Mouse (Mus musculus) olfactory bulb, adult 2 months (tissue): Measurements from ENCODE around the gene Sap30. TPM values are rescaled to one million over a fixed set of nuclear protein-coding genes. Genes with fewer than 3 reads are reported as not detected.

Experiments
- H3K27ac ChIP-seq: fragments of 200-500 bp; 2 replicates; pipeline ENCODE4 v1.5.1; 2012; ENCODE audit warnings: low read depth, low read length; ENCODE audit not compliant: insufficient read depth
- H3K4me1 ChIP-seq: fragments of 200-500 bp; 2 replicates; pipeline ENCODE4 v1.6.1; 2012; ENCODE audit warnings: low read length; ENCODE audit not compliant: control insufficient read depth, insufficient read depth
- H3K4me3 ChIP-seq: fragments of 200-500 bp; 2 replicates; pipeline ENCODE4 v1.5.1; 2012; ENCODE audit warnings: mild to moderate bottlenecking, low read depth, low read length, moderate library complexity; ENCODE audit not compliant: insufficient read depth
- CTCF ChIP-seq: fragments of 200-500 bp; IDR thresholded peaks from 2 replicates; pipeline ENCODE4 v1.5.1; 2012; ENCODE audit warnings: low read depth, mild to moderate bottlenecking, low read length, moderate library complexity; ENCODE audit not compliant: insufficient read depth
- POLR2A ChIP-seq: fragments of 200-500 bp; IDR thresholded peaks from 2 replicates; pipeline ENCODE4 v1.6.1; 2012; ENCODE audit warnings: mild to moderate bottlenecking, low read depth, low read length, moderate library complexity; ENCODE audit not compliant: insufficient read depth
- WGBS: fragments of 180-500 bp; shearing (Covaris S2); methylation state at CpG from one replicate; pipeline ENCODE4 v1.1.7; 2018; 5-methylcytosine and 5-hydroxymethylcytosine counted together
- polyA plus RNA-seq: library from polyadenylated mRNA; stranded (reverse); fragments of >200 nt; gene quantifications from 2 replicates; pipeline ENCODE4 v1.2.4, GENCODE M21; 2012; ENCODE audit warnings: low replicate concordance; ENCODE audit not compliant: missing spikeins, insufficient read depth, insufficient read length

Sap30 gene
- polyA plus RNA-seq, result not detected in 2 replicates

DNA sequence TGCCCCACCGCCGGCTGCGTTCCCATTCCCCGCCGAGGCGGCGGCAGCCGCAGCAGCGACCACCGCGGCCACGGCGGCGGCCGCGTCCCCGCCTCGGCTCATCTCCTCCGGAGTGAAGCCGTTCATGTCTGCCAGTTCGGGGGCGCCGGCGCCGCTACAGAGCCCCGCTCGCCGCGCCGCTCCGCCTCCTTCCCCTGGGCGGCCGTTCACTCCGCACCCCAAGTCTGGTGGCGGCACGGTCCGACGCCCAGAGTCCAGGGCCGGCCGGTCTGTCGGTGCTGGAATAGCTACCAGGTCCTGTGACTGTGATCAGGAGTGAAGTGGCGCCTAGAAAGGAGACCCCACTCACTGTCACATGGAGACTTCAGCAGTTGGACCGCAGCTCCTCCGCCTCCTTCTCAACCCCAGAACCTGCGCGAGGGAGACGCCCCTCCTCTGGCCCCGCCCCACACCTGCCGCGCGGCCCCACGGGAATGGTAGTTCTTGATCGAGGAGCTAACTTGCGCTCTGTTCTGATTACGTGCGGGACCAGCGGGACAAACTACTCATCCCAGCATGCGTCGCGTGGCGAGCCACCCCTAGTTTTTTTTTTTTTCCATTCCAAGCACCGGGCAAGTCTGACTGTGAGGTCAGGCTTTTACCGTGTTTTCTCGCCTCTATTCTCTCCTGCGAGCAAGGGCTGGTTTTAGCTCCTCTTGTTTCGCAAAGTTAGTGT, at the start of gene Sap30:
Gene Sap30, minus strand, starts transcription at position 420 of the 715 bp plus-strand sequence.
- no peak for TF ChIP-seq CTCF
- peak; percentile 44; the same call in 1 of the 2 replicates for TF ChIP-seq POLR2A
- H3K27ac ChIP-seq, result peak within 1 kb of the TSS; percentile 44
- no peaks in the 10 kb centered on the region; the same call in 1 of the 2 replicates for H3K4me1 ChIP-seq
- H3K4me3 ChIP-seq, result peak within 1 kb of the TSS; percentile 84
- WGBS, result under 1% methylated on average over 66 of the region's 66 CpGs

DNA sequence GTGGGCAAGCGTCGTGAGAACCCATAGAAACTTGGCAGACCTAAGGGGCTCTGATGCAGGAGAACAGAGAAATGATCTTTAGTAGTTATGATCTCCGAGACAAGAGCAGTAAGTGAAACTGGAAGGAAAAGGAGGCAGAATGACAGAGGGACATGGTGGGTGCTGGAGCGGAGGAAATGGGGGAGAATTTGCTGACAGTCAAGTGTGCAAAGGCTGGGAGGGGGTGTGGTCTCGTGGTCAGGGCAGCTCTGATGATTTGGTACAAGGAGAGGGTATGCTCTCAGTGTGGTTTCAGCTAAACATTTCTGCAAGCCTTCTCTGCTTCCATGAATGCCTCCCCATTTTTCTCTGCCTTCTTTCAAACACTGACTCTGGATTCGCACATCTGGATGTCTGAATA, 48.5 kb upstream of the Sap30 start:
- WGBS, result 94% methylated on average over 6 of the region's 6 CpGs
- no peak overlapping the region for H3K27ac ChIP-seq
- H3K4me3 ChIP-seq, result no peak overlapping the region
- TF ChIP-seq CTCF (no peak), POLR2A (no peak)
- H3K4me1 ChIP-seq, result no peaks in the 10 kb centered on the region

DNA sequence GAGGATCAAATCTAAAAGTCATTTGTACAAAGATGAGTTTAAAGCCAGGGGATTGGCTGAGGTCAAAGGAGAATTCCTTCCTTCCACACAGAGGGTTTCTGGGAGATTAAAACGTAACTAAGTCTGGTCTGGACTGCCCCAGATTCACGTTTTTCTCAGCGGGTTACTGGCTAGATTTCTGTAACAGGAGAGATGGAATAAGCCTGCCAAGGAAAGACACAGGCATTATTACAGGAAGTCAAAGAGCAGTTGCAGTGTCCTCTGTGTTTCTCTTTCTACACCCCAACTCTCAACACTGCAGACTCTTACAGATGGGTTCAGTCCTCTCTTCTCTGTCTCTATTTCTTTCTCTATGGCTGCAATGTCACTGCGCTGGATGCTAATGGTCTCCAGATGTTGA, 46.8 kb upstream of the Sap30 start:
- 80% methylated on average over 4 of the region's 4 CpGs for WGBS
- TF ChIP-seq CTCF (no peak), POLR2A (no peak)
- no peak overlapping the region for H3K27ac ChIP-seq
- no peak overlapping the region for H3K4me3 ChIP-seq
- no peaks in the 10 kb centered on the region for H3K4me1 ChIP-seq

GRCm38 (mm10) chr8:57533106-57533505, 45.4 kb upstream of the Sap30 start:
- no peak overlapping the region for H3K27ac ChIP-seq
- H3K4me1 ChIP-seq, result no peaks in the 10 kb centered on the region
- TF ChIP-seq CTCF (no peak), POLR2A (no peak)
- no peak overlapping the region for H3K4me3 ChIP-seq
- 97% methylated on average over 4 of the region's 4 CpGs for WGBS

GRCm38 (mm10) chr8:57532223-57532622, 44.6 kb upstream of the Sap30 start:
- no peak overlapping the region for H3K4me3 ChIP-seq
- no peak overlapping the region for H3K27ac ChIP-seq
- no peaks in the 10 kb centered on the region for H3K4me1 ChIP-seq
- TF ChIP-seq CTCF (no peak), POLR2A (no peak)
- WGBS, result 76% methylated on average over 2 of the region's 2 CpGs

GRCm38 (mm10) chr8:57530666-57531349, 43.1 kb upstream of the Sap30 start:
- 21% methylated on average over 15 of the region's 15 CpGs for WGBS
- TF ChIP-seq CTCF (no peak), POLR2A (no peak)
- Histone ChIP-seq H3K27ac (no peak overlapping the region), H3K4me3 (no peak overlapping the region), H3K4me1 (no peaks in the 10 kb centered on the region)

DNA sequence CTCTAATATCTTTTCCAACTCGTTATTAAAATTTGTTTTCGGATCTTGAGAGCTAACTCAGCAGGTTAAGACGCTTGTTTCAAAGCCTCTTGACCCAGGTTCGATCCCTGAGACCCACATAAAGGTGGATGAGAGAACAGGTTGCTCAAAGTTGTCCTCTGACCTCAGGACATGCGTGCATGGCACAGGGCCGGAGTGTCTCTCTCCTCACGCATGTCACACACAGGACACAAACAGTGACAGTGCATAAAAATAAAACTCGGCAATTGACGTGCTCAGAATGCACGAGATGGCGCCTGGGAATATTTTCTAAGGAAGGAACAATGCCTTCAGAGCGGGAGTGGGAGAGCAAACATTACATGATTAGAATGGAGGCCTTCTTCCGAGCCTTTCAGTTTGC, 42.6 kb upstream of the Sap30 start:
- Histone ChIP-seq H3K4me3 (no peak overlapping the region), H3K4me1 (no peaks in the 10 kb centered on the region), H3K27ac (no peak overlapping the region)
- TF ChIP-seq CTCF, result no peak
- no peak for TF ChIP-seq POLR2A
- WGBS, result 84% methylated on average over 13 of the region's 13 CpGs

GRCm38 (mm10) chr8:57528036-57528435, 40.4 kb upstream of the Sap30 start:
- 94% methylated on average over 1 of the region's 1 CpGs for WGBS
- Histone ChIP-seq H3K27ac (no peak overlapping the region), H3K4me3 (no peak overlapping the region), H3K4me1 (no peaks in the 10 kb centered on the region)
- no peak for TF ChIP-seq CTCF
- TF ChIP-seq POLR2A, result no peak

DNA sequence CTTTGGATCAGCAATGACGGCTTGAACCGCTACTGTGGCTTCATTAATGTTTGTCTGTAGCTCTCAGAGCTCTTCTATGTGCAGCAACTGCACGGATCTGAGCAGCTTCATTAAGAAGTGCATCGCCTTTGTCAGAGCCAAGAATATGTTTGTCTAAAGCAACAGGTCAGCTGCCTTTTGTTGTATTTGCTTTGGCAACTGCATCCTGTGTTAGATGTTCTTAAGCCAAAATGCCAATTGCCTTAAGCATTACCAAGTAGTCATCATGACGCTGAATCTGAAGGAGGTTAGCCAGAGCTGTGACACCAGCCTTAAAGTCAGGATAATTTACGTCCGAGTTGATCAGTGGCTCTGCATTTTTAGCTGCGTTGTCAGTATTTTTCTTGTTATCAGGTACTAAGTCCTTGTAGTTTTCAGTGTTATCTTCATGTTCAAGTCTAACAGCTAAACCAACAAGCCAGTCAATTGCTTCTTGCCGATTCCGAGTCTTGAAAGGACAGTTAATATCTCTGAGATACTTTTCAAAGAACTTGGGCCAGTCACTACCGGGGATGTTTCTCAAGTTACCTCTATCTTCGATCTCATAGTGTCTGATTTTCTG, 32.6 kb upstream of the Sap30 start:
- H3K4me1 ChIP-seq, result no peaks in the 10 kb centered on the region
- H3K27ac ChIP-seq, result no peak overlapping the region
- TF ChIP-seq POLR2A, result no peak
- no peak overlapping the region for H3K4me3 ChIP-seq
- 83% methylated on average over 12 of the region's 12 CpGs for WGBS
